Mouse (Mus musculus) MEL (cell line): ENCODE data around the gene Aurkc.
"Not testable (repeated sequence)": the region's sequence is repeated elsewhere in the genome, so short reads cannot be mapped to it uniquely, and the experiment has no call there.

Source experiments
- CTCF ChIP-seq, 3 experiments: IDR thresholded peaks in 2 of 3; conservative IDR thresholded peaks in 1 of 3; 2 replicates each; pipeline ENCODE4 v1.5.1; 2011 to 2012; ENCODE audit warnings: low read length in 3 of 3, low read depth in 2 of 3, mild to moderate bottlenecking in 2 of 3, improper control_type of control experiment in 1 of 3, inconsistent platforms in 1 of 3, mixed read lengths in 1 of 3, moderate library complexity in 1 of 3; ENCODE audit not compliant: control insufficient read depth in 1 of 3, insufficient read depth in 1 of 3, poor library complexity in 1 of 3, severe bottlenecking in 1 of 3
- E2F4 ChIP-seq: IDR thresholded peaks from 2 replicates; pipeline ENCODE4 v1.6.1; 2011; ENCODE audit warnings: low read depth, low read length, improper control_type of control experiment, borderline replicate concordance
- EP300 ChIP-seq, 2 experiments: IDR thresholded peaks; 2 replicates each; pipeline ENCODE4 v1.6.1; 2011; ENCODE audit warnings: improper control_type of control experiment in 2 of 2, low read length in 2 of 2, low read depth in 1 of 2, mild to moderate bottlenecking in 1 of 2
- HCFC1 ChIP-seq: IDR thresholded peaks from 2 replicates; pipeline ENCODE4 v1.6.1; 2012; ENCODE audit warnings: low read depth, mild to moderate bottlenecking, inconsistent platforms, low read length, improper control_type of control experiment, moderate library complexity
- MAX ChIP-seq: IDR thresholded peaks from 2 replicates; pipeline ENCODE4 v1.6.1; 2011; ENCODE audit warnings: low read length, improper control_type of control experiment
- MXI1 ChIP-seq: IDR thresholded peaks from 2 replicates; pipeline ENCODE4 v1.6.1; 2011; ENCODE audit warnings: mild to moderate bottlenecking, low read depth, low read length, improper control_type of control experiment
- NELFE ChIP-seq: IDR thresholded peaks from 2 replicates; pipeline ENCODE4 v1.6.1; 2011; ENCODE audit warnings: low read depth, low read length, improper control_type of control experiment
- POLR2A ChIP-seq, 2 experiments: IDR thresholded peaks; 2 replicates each; pipeline ENCODE4 v1.6.1; 2011 to 2012; ENCODE audit warnings: low read length in 2 of 2, mild to moderate bottlenecking in 2 of 2, control low read depth in 1 of 2, improper control_type of control experiment in 1 of 2, low read depth in 1 of 2, moderate library complexity in 1 of 2; ENCODE audit not compliant: control insufficient read depth in 1 of 2, insufficient read depth in 1 of 2, poor library complexity in 1 of 2
- TCF12 ChIP-seq: IDR thresholded peaks from 2 replicates; pipeline ENCODE4 v1.6.1; 2014; ENCODE audit warnings: low read depth, mild to moderate bottlenecking, inconsistent platforms, low read length, improper control_type of control experiment, moderate library complexity
- USF2 ChIP-seq, 2 experiments: IDR thresholded peaks; 2 replicates each; pipeline ENCODE4 v1.6.1; 2011 to 2012; ENCODE audit warnings: improper control_type of control experiment in 2 of 2, low read length in 2 of 2, borderline replicate concordance in 1 of 2, inconsistent platforms in 1 of 2, low read depth in 1 of 2, mild to moderate bottlenecking in 1 of 2; ENCODE audit not compliant: insufficient read depth in 1 of 2
- ZKSCAN1 ChIP-seq: IDR thresholded peaks from 2 replicates; pipeline ENCODE4 v1.6.1; 2012; ENCODE audit warnings: low read depth, mild to moderate bottlenecking, inconsistent platforms, low read length, improper control_type of control experiment, moderate library complexity

- not testable (repeated sequence) for TF ChIP-seq POLR2A (IDR thresholded peaks at IDR 0.05; ENCODE audit: control insufficient read depth in 1 of 2, insufficient read depth in 1 of 2, low read depth in 1 of 2, low read length in 2 of 2, poor library complexity in 1 of 2); NELFE; CTCF (IDR thresholded peaks at IDR 0.05 in 2 of 3, conservative IDR thresholded peaks at IDR 0.05 in 1 of 3; ENCODE audit: control insufficient read depth in 1 of 3, insufficient read depth in 1 of 3, low read depth in 2 of 3, low read length in 3 of 3, poor library complexity in 1 of 3, severe bottlenecking in 1 of 3); HCFC1; EP300 (IDR thresholded peaks at IDR 0.05; ENCODE audit: low read depth in 1 of 2, low read length in 2 of 2); TCF12; MAX; USF2 (IDR thresholded peaks at IDR 0.05; ENCODE audit: borderline replicate concordance in 1 of 2, insufficient read depth in 1 of 2, low read depth in 1 of 2, low read length in 2 of 2); E2F4; ZKSCAN1; MXI1
These were observed 3.8 kb downstream of the Aurkc start for GRCm38 (mm10) chr7:6998914-6999313.
